Comparison of ENCODE assay signal across 8 mouse cellular contexts in genomic region chr12:8521375-8522047, GRCm38 (mm10). TPM values are rescaled to one million over a fixed set of nuclear protein-coding genes. Genes with fewer than 3 reads are reported as not detected.
DNase-seq lines count a peak whose midpoint lies in the region; ATAC-seq and TF ChIP-seq lines count a peak whose summit lies in the region.

No protein-coding gene starts in this region.

- H3K27ac ChIP-seq in midbrain, postnatal 0 days (ENCODE audit: low read depth, low read length), result no peak overlapping the region
- no peak overlapping the region for H3K27ac ChIP-seq in midbrain, embryonic 15.5 days
- 0 out of 2 replicates have a peak overlapping the region, but pooled peaks have one; percentile 17 for H3K27ac ChIP-seq in embryonic facial prominence, embryonic 15.5 days (replicated peaks)
- H3K27ac ChIP-seq in liver, embryonic 12.5 days, result peak overlapping the region; percentile 23; the same call in 1 of the 2 replicates

- H3K4me2 ChIP-seq in midbrain, postnatal 0 days (ENCODE audit: low read depth, low read length, poor library complexity, severe bottlenecking), result no peak overlapping the region
- H3K4me2 ChIP-seq in midbrain, embryonic 15.5 days, result no peak overlapping the region
- H3K4me2 ChIP-seq in embryonic facial prominence, embryonic 15.5 days (replicated peaks), result no peak overlapping the region
- H3K4me2 ChIP-seq in liver, embryonic 12.5 days, result peak overlapping the region; percentile 49

- no peak for TF ChIP-seq CTCF in midbrain, postnatal 0 days (IDR thresholded peaks at IDR 0.05)

- H3K9ac ChIP-seq in midbrain, postnatal 0 days (replicated peaks; ENCODE audit: low read length, poor library complexity, severe bottlenecking), result no peak overlapping the region
- no peak overlapping the region for H3K9ac ChIP-seq in midbrain, embryonic 15.5 days
- no peak overlapping the region for H3K9ac ChIP-seq in embryonic facial prominence, embryonic 15.5 days
- no peak overlapping the region for H3K9ac ChIP-seq in liver, embryonic 12.5 days

- H3K4me3 ChIP-seq in midbrain, postnatal 0 days (ENCODE audit: low read depth, low read length), result no peak overlapping the region
- no peak overlapping the region for H3K4me3 ChIP-seq in midbrain, embryonic 15.5 days
- H3K4me3 ChIP-seq in embryonic facial prominence, embryonic 15.5 days (replicated peaks), result no peak overlapping the region
- H3K4me3 ChIP-seq in liver, embryonic 12.5 days, result no peak overlapping the region

- H3K27me3 ChIP-seq in midbrain, postnatal 0 days (ENCODE audit: insufficient read depth, low read length), result no peaks in the 10 kb centered on the region
- no peaks in the 10 kb centered on the region for H3K27me3 ChIP-seq in midbrain, embryonic 15.5 days (replicated peaks)
- H3K27me3 ChIP-seq in embryonic facial prominence, embryonic 15.5 days, result no peaks in the 10 kb centered on the region
- no peaks in the 10 kb centered on the region for H3K27me3 ChIP-seq in liver, embryonic 12.5 days (replicated peaks)

- 56% methylated on average over 12 of the region's 12 CpGs for WGBS in midbrain, postnatal 0 days
- 58% methylated on average over 12 of the region's 12 CpGs for WGBS in midbrain, embryonic 15.5 days
- WGBS in embryonic facial prominence, embryonic 15.5 days, result 38% methylated on average over 12 of the region's 12 CpGs
- 17% methylated on average over 12 of the region's 12 CpGs for whole genome bisulfite sequencing in liver, embryonic 12.5 days (ENCODE audit: insufficient replicate concordance)

- H3K9me3 ChIP-seq in midbrain, postnatal 0 days (ENCODE audit: low read length), result no peaks in the 10 kb centered on the region
- no peaks in the 10 kb centered on the region for H3K9me3 ChIP-seq in midbrain, embryonic 15.5 days
- H3K9me3 ChIP-seq in embryonic facial prominence, embryonic 15.5 days (replicated peaks), result no peaks in the 10 kb centered on the region
- no peaks in the 10 kb centered on the region for H3K9me3 ChIP-seq in liver, embryonic 12.5 days (replicated peaks)

- no peaks in the 10 kb centered on the region for H3K4me1 ChIP-seq in midbrain, postnatal 0 days (ENCODE audit: insufficient read depth, low read length)
- no peaks in the 10 kb centered on the region for H3K4me1 ChIP-seq in midbrain, embryonic 15.5 days
- peaks cover 7% of the 10 kb centered on the region; the same call in 1 of the 2 replicates for H3K4me1 ChIP-seq in embryonic facial prominence, embryonic 15.5 days
- H3K4me1 ChIP-seq in liver, embryonic 12.5 days, result peaks cover 33% of the 10 kb centered on the region

- no peaks in the 10 kb centered on the region for H3K36me3 ChIP-seq in midbrain, postnatal 0 days (ENCODE audit: insufficient read depth, low read length)
- H3K36me3 ChIP-seq in midbrain, embryonic 15.5 days (replicated peaks), result no peaks in the 10 kb centered on the region
- no peaks in the 10 kb centered on the region for H3K36me3 ChIP-seq in embryonic facial prominence, embryonic 15.5 days
- no peaks in the 10 kb centered on the region for H3K36me3 ChIP-seq in liver, embryonic 12.5 days

- no peak for ATAC-seq in midbrain, postnatal 0 days (ENCODE audit: low FRiP score)
- no peak for ATAC-seq in midbrain, embryonic 15.5 days (replicated peaks)
- peak; percentile 40; the same call in 1 of the 2 replicates for ATAC-seq in embryonic facial prominence, embryonic 15.5 days (ENCODE audit: insufficient number of reproducible peaks, low FRiP score, low TSS enrichment, low read depth)
- ATAC-seq in liver, embryonic 12.5 days, result peak; percentile 79

- peak; percentile 41 for DNase-seq in midbrain, postnatal 0 days (ENCODE audit: low spot score)
- peak; percentile 78 for DNase-seq in NIH3T3 (ENCODE audit: low read depth)
- DNase-seq in induced T-regulatory cell, adult 2 months (ENCODE audit: low read depth), result peak; percentile 86
- peak; percentile 17 to 36 for DNase-seq in right cerebral cortex, postnatal 36 days (ENCODE audit: low spot score in 2 of 2)
- no peak for DNase-seq in layer of hippocampus, adult 9-10 months (ENCODE audit: low spot score)

RNA-seq across cellular contexts. Expression of gene Rhob, which starts 21.7 kb away (rescaled TPM):
- total RNA-seq in midbrain, postnatal 0 days (2014; rRNA removed), result 323 and 329 TPM in 2 replicates
- polyA plus RNA-seq in midbrain, postnatal 0 days (2015; fragmentation: Nextera tagmentation; extraction: Ambion mirVana), result 74.1 and 75.1 TPM in 2 replicates
- polyA plus RNA-seq in midbrain, embryonic 15.5 days (2015; fragmentation: Nextera tagmentation; extraction: Ambion mirVana), result 83.3 and 95.1 TPM in 2 replicates
- 55.3 and 59.5 TPM in 2 replicates for polyA plus RNA-seq in embryonic facial prominence, embryonic 15.5 days (2015; fragmentation: Nextera tagmentation; extraction: Ambion mirVana)
- 12.3 and 12.4 TPM in 2 replicates for polyA plus RNA-seq in liver, embryonic 12.5 days (2016; fragmentation: Nextera tagmentation; extraction: Ambion mirVana)

Comparison
In these comparisons a context has a peak if more than half of its experiments do, and no peak if none do; other contexts are left out.
1. ATAC-seq: peak in embryonic facial prominence, embryonic 15.5 days (single experiment) and liver, embryonic 12.5 days (single experiment); none in midbrain, postnatal 0 days (single experiment) and midbrain, embryonic 15.5 days (single experiment).
2. H3K27ac ChIP-seq: peak in embryonic facial prominence, embryonic 15.5 days (single experiment) and liver, embryonic 12.5 days (single experiment); none in midbrain, postnatal 0 days (single experiment) and midbrain, embryonic 15.5 days (single experiment).